Mouse (Mus musculus) thymus, adult 2 months (tissue): ENCODE data around the gene Otp. TPM values are rescaled to one million over a fixed set of nuclear protein-coding genes. Genes with fewer than 3 reads are reported as not detected.

ENCODE experiments used
- DNase-seq: peaks from one replicate; pipeline ENCODE4 v3.0.0; 2021
- H3K27ac ChIP-seq: fragments of 200-500 bp; 2 replicates; pipeline ENCODE4 v1.5.1; 2012; ENCODE audit warnings: low read length, control low read depth; ENCODE audit not compliant: control insufficient read depth, insufficient read depth
- H3K27me3 ChIP-seq: fragments of 200-500 bp; 2 replicates; pipeline ENCODE4 v1.6.1; 2012; ENCODE audit warnings: mild to moderate bottlenecking, low read length, moderate library complexity, mixed read lengths; ENCODE audit not compliant: control insufficient read depth, insufficient read depth
- H3K36me3 ChIP-seq: fragments of 200-500 bp; 2 replicates; pipeline ENCODE4 v1.6.1; 2012; ENCODE audit warnings: mild to moderate bottlenecking, low read length, moderate library complexity; ENCODE audit not compliant: control insufficient read depth, insufficient read depth
- H3K4me1 ChIP-seq: fragments of 200-500 bp; replicated peaks from 2 replicates; pipeline ENCODE4 v1.6.1; 2012; ENCODE audit warnings: low read length; ENCODE audit not compliant: control insufficient read depth, insufficient read depth
- H3K4me3 ChIP-seq: fragments of 200-500 bp; 2 replicates; pipeline ENCODE4 v1.5.1; 2012; ENCODE audit warnings: mild to moderate bottlenecking, low read length, control low read depth, moderate library complexity; ENCODE audit not compliant: control insufficient read depth, insufficient read depth
- CTCF ChIP-seq: fragments of 200-500 bp; IDR thresholded peaks from 2 replicates; pipeline ENCODE4 v1.5.1; 2012; ENCODE audit warnings: mild to moderate bottlenecking, control low read depth, low read length, moderate library complexity, borderline replicate concordance; ENCODE audit not compliant: control insufficient read depth, poor library complexity, insufficient read depth; ENCODE audit errors: extremely low read depth
- POLR2A ChIP-seq: fragments of 200-500 bp; IDR thresholded peaks from 2 replicates; pipeline ENCODE4 v1.6.1; 2012; ENCODE audit warnings: mild to moderate bottlenecking, low read length, control low read depth, moderate library complexity; ENCODE audit not compliant: control insufficient read depth, poor library complexity, insufficient read depth; ENCODE audit errors: extremely low read depth
- WGBS: fragments of 180-500 bp; shearing (Covaris S2); methylation state at CpG from one replicate; pipeline ENCODE4 v1.1.7; 2018; 5-methylcytosine and 5-hydroxymethylcytosine counted together
- polyA plus RNA-seq: library from polyadenylated mRNA; depleted of rRNA; stranded (reverse); fragments of >200 nt; gene quantifications from 2 replicates; pipeline ENCODE4 v1.2.3, GENCODE M21; 2012

Gene Otp
- polyA plus RNA-seq, 1 experiment = not detected

DNA sequence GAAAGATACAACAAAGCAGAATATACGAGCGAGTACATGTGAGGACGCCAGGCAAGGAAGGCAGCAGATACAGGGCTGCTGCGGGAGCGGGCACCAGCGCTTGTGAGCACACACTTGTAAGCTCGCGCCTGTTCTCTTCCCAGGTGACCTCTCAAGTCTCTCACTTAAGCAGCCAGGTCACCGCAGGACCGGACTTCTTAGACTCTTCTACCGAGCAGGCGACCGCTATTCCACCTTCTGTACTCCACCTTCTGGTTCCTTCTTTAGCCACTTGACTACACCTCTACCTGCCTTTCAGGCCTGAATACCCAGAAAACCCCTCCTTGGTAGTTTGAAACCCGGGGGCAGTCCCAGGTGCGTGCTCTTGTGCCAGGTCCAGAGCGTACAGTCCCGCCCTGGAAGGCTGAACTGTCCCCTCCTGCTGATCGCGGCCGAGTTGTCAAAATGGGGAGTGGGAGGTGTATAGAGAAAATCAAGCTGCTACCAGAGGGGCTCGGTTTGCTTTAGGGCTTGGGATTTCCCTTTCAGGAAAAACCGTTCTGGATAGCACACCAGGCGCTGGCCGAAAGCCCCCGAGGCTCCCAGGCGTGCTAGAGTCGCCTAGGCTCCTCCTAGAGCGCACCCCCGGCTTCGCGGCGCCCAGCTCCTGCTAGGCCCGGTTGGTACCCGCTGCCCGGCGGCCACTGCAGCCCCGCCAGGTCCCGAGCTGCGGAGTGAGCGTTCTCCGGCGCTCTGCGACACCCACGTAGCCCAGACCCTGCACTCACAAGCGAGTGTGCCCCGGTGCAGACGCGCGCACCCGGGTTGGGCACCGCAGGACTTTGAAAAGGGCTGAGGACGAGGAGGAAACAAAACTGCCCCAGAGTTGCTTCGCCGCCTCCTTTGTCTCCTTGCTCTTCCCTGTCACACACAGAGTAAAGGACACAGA lies 2.0 kb upstream of the Otp start:
- 6% methylated on average over 54 of the region's 54 CpGs for WGBS
- no peak for DNase-seq
- Histone ChIP-seq H3K27me3 (peaks cover 45% of the 10 kb centered on the region), H3K36me3 (no peaks in the 10 kb centered on the region), H3K4me1 (no peaks in the 10 kb centered on the region), H3K4me3 (no peak overlapping the region), H3K27ac (no peak overlapping the region)
- TF ChIP-seq POLR2A (no peak), CTCF (no peak)

DNA sequence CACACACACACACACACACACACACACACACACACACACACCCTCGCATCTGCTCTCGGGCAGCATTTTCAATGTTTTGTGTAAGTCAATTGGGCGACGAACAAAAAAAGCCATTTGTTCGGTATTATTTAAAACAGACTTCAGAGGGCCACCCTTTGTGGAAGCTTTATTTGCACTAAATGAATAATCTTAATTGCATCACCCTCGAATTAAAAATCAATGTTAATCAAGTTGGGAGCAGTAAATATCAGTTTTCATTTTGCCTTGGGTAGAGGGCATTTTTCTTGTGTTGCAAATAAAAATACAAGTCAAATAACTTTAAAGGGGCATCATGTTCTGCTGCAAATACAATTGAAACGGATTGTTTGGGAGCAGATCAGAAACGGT lies 1.4 kb upstream of the Otp start:
- Histone ChIP-seq H3K4me1 (no peaks in the 10 kb centered on the region), H3K27me3 (peaks cover 43% of the 10 kb centered on the region), H3K36me3 (no peaks in the 10 kb centered on the region), H3K27ac (no peak overlapping the region), H3K4me3 (no peak overlapping the region)
- WGBS = 7% methylated on average over 8 of the region's 8 CpGs
- no peak for DNase-seq
- no peak for TF ChIP-seq POLR2A
- no peak for TF ChIP-seq CTCF

DNA sequence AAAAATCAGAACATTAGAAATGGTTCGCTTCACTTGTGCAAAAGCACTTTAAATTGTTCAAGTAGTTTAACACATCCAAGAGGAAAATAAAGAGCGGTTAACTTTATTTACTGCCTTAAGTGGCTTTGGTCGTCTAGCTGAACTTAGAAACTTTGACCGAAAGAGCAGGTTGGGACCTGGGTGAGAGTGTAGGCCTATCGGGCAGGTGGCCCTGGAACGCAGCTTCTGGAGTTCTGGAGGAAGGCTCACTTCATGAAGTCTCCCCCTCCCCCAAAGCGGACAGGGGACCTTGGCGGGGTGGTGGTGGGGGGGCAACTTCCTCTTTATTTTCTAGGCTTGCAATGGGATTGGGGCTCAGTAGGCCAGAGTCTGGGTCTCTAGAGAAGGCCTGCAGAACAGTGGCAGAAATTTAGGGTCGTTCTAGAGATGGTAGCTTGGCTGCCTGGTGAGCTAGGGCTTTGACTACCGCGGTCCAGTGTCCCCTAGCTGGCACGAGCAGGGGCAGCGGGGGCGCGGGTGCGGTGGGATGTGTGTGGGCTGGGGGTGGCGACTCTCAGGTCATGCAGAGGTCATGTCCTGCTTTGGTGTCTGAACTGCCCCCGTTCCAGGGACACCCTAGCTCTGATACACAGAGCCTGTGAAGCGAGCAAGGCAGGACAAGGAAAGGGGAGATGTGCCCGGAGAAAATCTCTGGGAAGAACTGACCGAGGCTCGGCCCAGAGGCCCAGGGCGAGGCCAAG lies 576 bp upstream of the Otp start:
- H3K27me3 ChIP-seq = peaks cover 43% of the 10 kb centered on the region
- DNase-seq = no peak
- WGBS = 8% methylated on average over 23 of the region's 23 CpGs
- no peaks in the 10 kb centered on the region for H3K36me3 ChIP-seq
- no peak overlapping the region for H3K27ac ChIP-seq
- no peak overlapping the region for H3K4me3 ChIP-seq
- H3K4me1 ChIP-seq = no peaks in the 10 kb centered on the region
- TF ChIP-seq CTCF (no peak), POLR2A (no peak)

DNA sequence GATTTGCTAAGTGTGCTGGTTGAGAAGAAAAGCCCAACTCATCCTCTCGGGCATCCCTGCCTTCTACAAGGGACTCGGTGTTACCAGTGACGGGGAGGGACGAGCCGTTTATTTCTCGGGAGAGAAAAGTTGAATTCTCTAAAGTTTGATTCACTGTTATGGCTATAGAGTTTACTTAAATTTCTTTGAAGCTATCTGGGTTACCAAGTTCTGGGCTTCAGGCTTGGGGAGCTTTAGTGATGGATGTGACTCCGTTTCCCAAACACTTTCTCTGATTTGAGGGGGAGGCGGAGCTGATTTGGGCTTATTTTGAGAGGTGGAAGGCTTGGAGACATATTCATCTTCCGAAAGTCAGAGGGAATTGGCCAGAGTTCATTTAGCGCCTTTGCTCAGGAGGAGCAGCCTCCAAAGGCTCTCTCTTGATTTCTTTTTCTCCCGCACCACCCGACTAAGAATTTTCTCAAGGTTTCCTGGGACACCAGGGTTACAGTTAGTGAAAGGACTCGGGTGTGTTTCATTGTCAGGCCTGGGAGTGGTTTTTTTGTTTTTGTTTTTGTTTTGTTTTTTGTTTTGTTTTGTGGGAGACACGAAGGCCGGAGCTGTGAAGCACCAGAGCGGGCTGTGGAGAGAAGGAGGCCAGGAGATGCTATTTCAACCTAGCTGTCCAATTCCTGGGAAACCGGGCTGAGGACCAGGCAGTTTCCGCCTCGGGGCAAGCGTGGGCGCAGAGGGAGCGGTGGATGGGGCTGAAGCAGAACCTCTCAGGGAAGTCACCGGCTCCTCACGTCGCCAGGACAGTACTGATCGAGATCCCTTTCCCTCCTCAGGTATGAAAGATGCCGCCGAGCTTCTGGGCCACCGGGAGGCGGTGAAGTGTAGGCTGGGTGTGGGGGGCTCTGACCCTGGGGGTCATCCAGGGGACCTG lies 1.1 kb downstream of the Otp start:
- no peak overlapping the region for H3K27ac ChIP-seq
- DNase-seq = no peak
- TF ChIP-seq CTCF = no peak
- no peak for TF ChIP-seq POLR2A
- H3K4me3 ChIP-seq = no peak overlapping the region
- peaks cover 36% of the 10 kb centered on the region for H3K27me3 ChIP-seq
- H3K36me3 ChIP-seq = no peaks in the 10 kb centered on the region
- WGBS = 10% methylated on average over 30 of the region's 30 CpGs
- H3K4me1 ChIP-seq = no peaks in the 10 kb centered on the region

DNA sequence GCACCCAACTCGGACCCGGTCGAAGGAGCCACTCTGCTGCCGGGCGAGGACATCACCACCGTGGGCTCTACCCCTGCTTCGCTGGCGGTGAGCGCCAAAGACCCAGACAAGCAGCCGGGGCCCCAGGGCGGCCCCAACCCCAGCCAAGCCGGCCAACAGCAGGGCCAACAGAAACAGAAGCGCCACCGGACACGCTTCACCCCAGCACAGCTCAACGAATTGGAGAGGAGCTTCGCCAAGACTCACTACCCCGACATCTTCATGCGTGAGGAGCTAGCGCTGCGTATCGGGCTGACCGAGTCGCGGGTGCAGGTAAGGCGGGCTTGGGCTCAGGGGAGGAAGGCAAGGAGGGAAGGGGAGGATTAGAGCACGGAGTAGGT lies 1.8 kb downstream of the Otp start:
- Histone ChIP-seq H3K4me1 (no peaks in the 10 kb centered on the region), H3K4me3 (no peak overlapping the region), H3K27ac (no peak overlapping the region), H3K36me3 (no peaks in the 10 kb centered on the region), H3K27me3 (peaks cover 34% of the 10 kb centered on the region)
- TF ChIP-seq CTCF = no peak
- no peak for TF ChIP-seq POLR2A
- DNase-seq = no peak
- WGBS = 17% methylated on average over 27 of the region's 27 CpGs

DNA sequence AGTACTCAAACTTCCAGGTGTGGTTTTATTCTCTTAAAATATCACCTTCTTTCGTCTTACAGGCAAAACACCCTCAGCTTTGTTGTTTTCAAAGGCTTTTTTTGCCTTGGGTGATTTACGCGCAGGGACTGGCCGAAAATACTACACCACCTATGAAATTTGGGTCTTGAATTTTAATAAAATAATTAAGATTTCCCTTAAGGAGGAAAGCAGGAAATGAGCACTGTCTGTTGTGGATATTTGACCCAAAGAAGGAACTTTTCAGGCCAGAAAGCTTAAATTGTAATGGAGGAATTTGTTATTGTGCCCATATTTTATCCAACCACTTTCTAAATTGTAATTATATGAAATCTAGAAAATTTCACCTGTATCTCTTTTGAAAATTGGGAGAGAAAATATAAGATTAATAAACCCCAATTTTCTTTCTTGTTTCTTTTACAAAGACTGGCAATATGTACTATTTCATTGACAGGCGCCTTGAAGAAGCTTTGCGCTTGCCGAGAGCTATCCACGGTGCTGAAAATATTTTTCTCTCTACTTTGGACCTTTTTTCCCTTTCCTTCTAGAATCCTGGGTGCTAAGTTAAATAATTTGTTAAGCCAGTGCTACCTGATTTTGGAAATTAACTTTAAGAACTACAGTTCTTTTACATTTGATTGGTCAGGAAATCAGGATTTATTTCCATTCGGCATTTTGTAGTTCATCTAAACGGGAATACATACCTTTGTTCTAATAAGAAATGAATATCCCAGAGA lies 2.8 kb downstream of the Otp start:
- Histone ChIP-seq H3K27ac (no peak overlapping the region), H3K36me3 (no peaks in the 10 kb centered on the region), H3K4me1 (peaks cover 5% of the 10 kb centered on the region), H3K27me3 (peaks cover 38% of the 10 kb centered on the region), H3K4me3 (no peak overlapping the region)
- no peak for DNase-seq
- 25% methylated on average over 10 of the region's 10 CpGs for WGBS
- TF ChIP-seq POLR2A = no peak
- TF ChIP-seq CTCF = no peak
